Mouse (Mus musculus) limb, embryonic 14.5 days (tissue): ENCODE results near the gene Prmt9. TPM values are rescaled to one million over a fixed set of nuclear protein-coding genes. Genes with fewer than 3 reads are reported as not detected.
A peak's percentile ranks its signal among the peaks of the same experiment; 100 is the strongest.

ENCODE experiments used
- ATAC-seq: fragments of 200-750 bp; cut with Nextera tagmentation; 2 replicates; pipeline ENCODE4 v1.8.0; 2017; ENCODE audit warnings: low read depth, moderate number of reproducible peaks, moderate TSS enrichment; ENCODE audit not compliant: low FRiP score
- DNase-seq: peaks from one replicate; pipeline ENCODE4 v3.0.0-alpha.2; 2015; ENCODE audit warnings: low spot score
- H3K27ac ChIP-seq: fragments of 300-500 bp; sonication (generic); replicated peaks from 2 replicates; pipeline ENCODE4 v1.5.1; 2014; ENCODE audit warnings: low read depth, mild to moderate bottlenecking, low read length, moderate library complexity, mixed read lengths
- H3K27me3 ChIP-seq: fragments of 300-500 bp; sonication (generic); 2 replicates; pipeline ENCODE4 v1.6.1; 2014; ENCODE audit warnings: low read length, mixed read lengths; ENCODE audit not compliant: control insufficient read depth, insufficient read depth
- H3K36me3 ChIP-seq: fragments of 300-500 bp; sonication (generic); 2 replicates; pipeline ENCODE4 v1.6.1; 2014; ENCODE audit warnings: mild to moderate bottlenecking, low read length, moderate library complexity, mixed read lengths; ENCODE audit not compliant: control insufficient read depth, insufficient read depth
- H3K4me1 ChIP-seq: fragments of 300-500 bp; sonication (generic); 2 replicates; pipeline ENCODE4 v1.6.1; 2014; ENCODE audit warnings: antibody characterized with exemption, low read length, mixed read lengths; ENCODE audit not compliant: control insufficient read depth, insufficient read depth
- H3K4me2 ChIP-seq: fragments of 300-500 bp; sonication (generic); replicated peaks from 2 replicates; pipeline ENCODE4 v1.6.1; 2014; ENCODE audit warnings: low read depth, mild to moderate bottlenecking, low read length, moderate library complexity; ENCODE audit not compliant: severe bottlenecking
- H3K4me3 ChIP-seq: fragments of 300-500 bp; sonication (generic); replicated peaks from 2 replicates; pipeline ENCODE4 v1.5.1; 2014; ENCODE audit warnings: low read length
- H3K9ac ChIP-seq: fragments of 300-500 bp; sonication (generic); 2 replicates; pipeline ENCODE4 v1.6.1; 2014; ENCODE audit warnings: mild to moderate bottlenecking, low read depth, low read length, moderate library complexity; ENCODE audit not compliant: severe bottlenecking
- H3K9me3 ChIP-seq: fragments of 300-500 bp; sonication (generic); 2 replicates; pipeline ENCODE4 v1.6.1; 2016; ENCODE audit warnings: low read length; ENCODE audit not compliant: control insufficient read depth
- POLR2A ChIP-seq: fragments of 200-500 bp; IDR thresholded peaks from 2 replicates; pipeline ENCODE4 v1.8.0; 2012; ENCODE audit warnings: inconsistent platforms, mild to moderate bottlenecking, moderate library complexity, borderline replicate concordance; ENCODE audit not compliant: insufficient read depth, insufficient read length; ENCODE audit errors: extremely low read depth
- WGBS: fragments of 180-500 bp; shearing (Covaris S2); extraction: QIAGEN DNeasy Blood & Tissue Kit; methylation state at CpG from one replicate; pipeline ENCODE4 v1.1.7; 2014; 5-methylcytosine and 5-hydroxymethylcytosine counted together
- polyA plus RNA-seq, 2 experiments: library from polyadenylated mRNA; depleted of rRNA in 1 of 2; stranded (reverse) in 1 of 2; unstranded in 1 of 2; fragments of >200 nt; fragmentation: Nextera tagmentation in 1 of 2; extraction: Ambion mirVana in 1 of 2; gene quantifications; 2 replicates each; pipeline versions ENCODE4 v1.2.1 to v1.2.3; 2012 to 2014

Gene Prmt9
- polyA plus RNA-seq, 2 experiments: 17.2 to 20.4 TPM

DNA sequence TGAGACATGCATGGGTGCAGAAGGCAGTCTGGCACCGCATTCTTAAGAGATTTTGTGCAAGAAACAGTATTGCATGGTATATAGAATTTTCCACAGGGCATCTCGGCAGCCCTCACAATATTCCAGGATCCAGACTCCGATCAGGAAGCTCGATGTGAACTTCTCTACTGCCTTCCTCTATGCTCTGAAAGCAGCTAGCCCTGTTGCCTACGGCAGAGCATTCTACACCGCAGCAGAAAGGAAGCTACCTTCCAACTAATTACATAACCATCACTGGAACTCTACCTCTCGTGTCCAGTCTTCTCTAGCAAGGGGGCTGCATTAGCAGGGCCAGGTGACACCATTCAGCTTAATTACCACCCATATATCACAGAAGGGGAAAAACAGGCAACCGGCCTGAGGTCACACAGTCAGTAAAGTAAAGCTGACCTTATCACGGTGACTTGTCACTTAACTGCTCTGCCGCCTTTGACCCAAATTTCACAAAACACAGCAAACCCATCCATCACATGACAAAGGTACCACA lies 41.6 kb upstream of the Prmt9 start:
- Histone ChIP-seq H3K27ac (no peak overlapping the region), H3K9me3 (no peaks in the 10 kb centered on the region), H3K4me2 (no peak overlapping the region), H3K9ac (no peak overlapping the region), H3K4me3 (no peak overlapping the region), H3K36me3 (no peaks in the 10 kb centered on the region), H3K27me3 (no peaks in the 10 kb centered on the region), H3K4me1 (peaks cover 23% of the 10 kb centered on the region)
- no peak for ATAC-seq
- TF ChIP-seq POLR2A: no peak
- 52% methylated on average over 10 of the region's 10 CpGs for WGBS
- DNase-seq: no peak

DNA sequence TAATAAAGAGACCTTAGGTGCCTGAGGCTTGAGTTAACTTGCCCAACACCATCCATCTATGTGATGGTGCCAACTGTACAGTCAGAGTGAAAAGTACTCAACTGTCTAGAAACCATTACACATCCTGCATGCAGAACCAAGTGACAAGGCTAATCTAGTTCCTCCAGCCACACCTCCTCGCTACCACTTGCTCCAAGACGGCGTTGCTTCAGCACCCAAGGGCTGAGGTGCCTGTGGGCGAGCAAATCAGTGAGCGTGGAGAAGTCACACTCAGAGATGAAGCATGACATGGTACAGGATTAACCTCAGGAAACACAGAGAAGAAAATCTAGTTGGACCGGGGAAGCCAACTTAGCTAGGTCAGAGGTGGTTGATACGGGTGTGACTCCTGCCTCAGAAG lies 40.2 kb upstream of the Prmt9 start:
- 87% methylated on average over 7 of the region's 7 CpGs for WGBS
- ATAC-seq: no peak

GRCm38 (mm10) chr8:77510426-77510825 lies 38.8 kb upstream of the Prmt9 start:
- Histone ChIP-seq H3K4me1 (peaks cover 31% of the 10 kb centered on the region), H3K9me3 (no peaks in the 10 kb centered on the region), H3K27ac (no peak overlapping the region), H3K4me2 (no peak overlapping the region), H3K27me3 (no peaks in the 10 kb centered on the region), H3K9ac (no peak overlapping the region), H3K4me3 (no peak overlapping the region), H3K36me3 (no peaks in the 10 kb centered on the region)
- WGBS: 75% methylated on average over 3 of the region's 3 CpGs
- no peak for TF ChIP-seq POLR2A
- ATAC-seq (peak; percentile 50), DNase-seq (no peak)

More for the DNA sequence above, 40.2 kb upstream of the Prmt9 start:
- H3K4me3 ChIP-seq: no peak overlapping the region
- no peak overlapping the region for H3K9ac ChIP-seq
- H3K27ac ChIP-seq: no peak overlapping the region
- TF ChIP-seq POLR2A: no peak
- H3K4me1 ChIP-seq: peaks cover 29% of the 10 kb centered on the region
- no peaks in the 10 kb centered on the region for H3K36me3 ChIP-seq
- H3K27me3 ChIP-seq: no peaks in the 10 kb centered on the region
- DNase-seq: no peak
- H3K4me2 ChIP-seq: no peak overlapping the region
- H3K9me3 ChIP-seq: no peaks in the 10 kb centered on the region

DNA sequence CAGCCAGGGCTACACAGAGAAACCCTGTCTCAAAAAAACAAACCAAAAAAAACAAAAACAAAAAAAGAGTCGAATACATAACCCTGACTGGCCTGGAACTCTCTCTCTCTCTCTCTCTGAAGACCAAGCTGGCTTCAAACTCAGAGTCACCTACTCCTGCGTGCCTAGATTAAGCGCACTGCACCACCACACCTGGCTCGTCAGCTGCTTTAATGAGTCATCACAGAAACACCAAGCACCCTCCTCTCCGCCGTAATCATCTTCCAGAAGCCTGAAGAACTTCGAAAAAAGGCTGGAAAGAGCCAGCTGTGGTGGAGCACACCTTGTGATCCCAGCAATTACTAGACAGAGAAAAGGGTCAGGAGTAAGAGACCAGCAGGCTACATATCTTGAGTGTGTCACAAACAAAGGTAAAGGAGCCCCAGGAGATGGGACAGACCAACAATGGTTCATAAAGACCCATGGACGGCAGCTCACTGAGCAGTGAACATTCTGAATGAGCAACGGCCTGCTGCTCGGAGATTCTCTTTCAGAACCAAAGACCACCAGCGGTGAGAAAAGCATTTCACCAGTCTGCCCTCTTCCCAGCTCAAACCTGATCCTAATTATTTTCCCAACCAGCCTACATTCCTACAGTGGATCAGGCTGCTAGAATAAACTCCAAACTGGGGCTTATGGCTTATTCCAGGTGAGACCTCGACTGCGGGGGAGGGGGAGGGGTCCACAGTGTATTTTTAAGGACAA lies 37.3 kb upstream of the Prmt9 start:
- Histone ChIP-seq H3K36me3 (no peaks in the 10 kb centered on the region), H3K9ac (no peak overlapping the region), H3K27ac (no peak overlapping the region), H3K27me3 (no peaks in the 10 kb centered on the region), H3K4me3 (no peak overlapping the region), H3K9me3 (no peaks in the 10 kb centered on the region), H3K4me2 (no peak overlapping the region), H3K4me1 (peaks cover 38% of the 10 kb centered on the region)
- ATAC-seq (0 out of 2 replicates have a peak, but pooled peaks have one; percentile 20), DNase-seq (no peak)
- WGBS: 33% methylated on average over 13 of the region's 13 CpGs
- no peak for TF ChIP-seq POLR2A

DNA sequence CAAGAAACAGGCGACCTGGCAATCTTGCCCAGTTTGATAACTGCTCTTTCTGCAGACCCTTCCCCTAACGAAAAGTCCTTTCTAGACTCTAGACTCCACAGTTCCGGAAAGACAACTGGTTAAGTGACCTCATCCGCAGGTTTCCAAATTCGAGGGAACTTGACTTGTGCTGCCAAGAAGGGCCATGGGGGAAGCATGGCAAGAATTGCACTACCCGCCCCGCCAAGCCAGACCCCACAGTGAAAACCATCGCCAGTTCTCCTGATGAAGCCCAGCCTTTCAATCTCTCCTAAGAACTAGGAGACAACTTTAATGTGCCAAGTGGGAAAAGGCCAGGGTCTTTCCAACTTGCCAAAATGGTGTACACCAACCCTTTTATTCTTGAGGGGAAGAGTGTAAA lies 34.0 kb upstream of the Prmt9 start:
- WGBS: 68% methylated on average over 8 of the region's 8 CpGs
- Histone ChIP-seq H3K4me3 (no peak overlapping the region), H3K4me2 (0 out of 2 replicates have a peak overlapping the region, but pooled peaks have one; percentile 84), H3K4me1 (peaks cover 39% of the 10 kb centered on the region), H3K27ac (no peak overlapping the region), H3K9me3 (no peaks in the 10 kb centered on the region), H3K36me3 (no peaks in the 10 kb centered on the region), H3K9ac (no peak overlapping the region), H3K27me3 (no peaks in the 10 kb centered on the region)
- no peak for TF ChIP-seq POLR2A
- DNase-seq (no peak), ATAC-seq (no peak)
